Mouse (Mus musculus) liver, embryonic 14.5 days (tissue): ENCODE data around the gene Ect2l.

Experiments used
- CTCF ChIP-seq: IDR thresholded peaks from 2 replicates; pipeline ENCODE4 v1.5.1; 2016; ENCODE audit warnings: antibody characterized with exemption, low read depth, control low read depth
- EP300 ChIP-seq: IDR thresholded peaks from 2 replicates; pipeline ENCODE4 v1.6.1; 2016; ENCODE audit warnings: antibody characterized with exemption, low read depth

DNA sequence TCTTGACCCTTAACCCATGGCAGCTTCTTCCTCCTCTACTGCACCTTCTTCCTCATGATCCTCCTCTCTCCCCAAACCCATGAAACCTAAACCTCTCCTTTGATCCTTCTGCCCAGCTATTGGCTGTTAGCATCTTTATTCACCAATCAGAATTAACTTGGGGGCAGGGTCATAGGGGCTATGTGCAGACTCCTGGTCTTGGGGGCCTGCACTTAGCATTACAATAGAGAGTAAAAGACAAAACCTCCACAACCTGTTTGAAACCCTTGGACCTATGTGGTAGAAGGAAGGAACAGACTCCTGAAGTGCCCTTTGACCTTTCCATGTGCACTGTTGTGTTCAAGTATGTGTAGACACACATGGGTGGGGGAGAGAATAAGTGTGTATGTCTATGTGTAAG is 120.0 kb downstream of the Ect2l start:
- no peak for TF ChIP-seq CTCF
- no peak for TF ChIP-seq EP300
